Comparison of ENCODE assay signal across 32 mouse cellular contexts in genomic region chr2:56662306-56662956, GRCm38 (mm10).
A peak's percentile ranks its signal among the peaks of the same experiment; 100 is the strongest.
DNase-seq lines count a peak whose midpoint lies in the region; ATAC-seq and TF ChIP-seq lines count a peak whose summit lies in the region.
"Had no signal": no experiment of that assay in that cellular context is flagged by ENCODE, and none has a peak within 500 bp of the region (broad histone marks: within the 10 kb centered on the region; RNA-seq: fewer than 3 reads in every experiment).

No protein-coding gene starts in this region.

- H3K9me3 ChIP-seq in hindbrain, embryonic 12.5 days (replicated peaks) = no peaks in the 10 kb centered on the region
- H3K9me3 ChIP-seq in hindbrain, embryonic 13.5 days = no peaks in the 10 kb centered on the region
- H3K9me3 ChIP-seq in forebrain, embryonic 15.5 days = no peaks in the 10 kb centered on the region
- H3K9me3 ChIP-seq in midbrain, embryonic 14.5 days (ENCODE audit: control insufficient read depth, low read length) = no peaks in the 10 kb centered on the region
- H3K9me3 ChIP-seq: embryonic facial prominence, embryonic 10.5 days; embryonic facial prominence, embryonic 15.5 days; G1E; heart, embryonic 13.5 days; hindbrain, embryonic 15.5 days; intestine, embryonic 15.5 days; limb, embryonic 12.5 days; megakaryocyte, embryonic 14.5 days; neural tube, embryonic 15.5 days had no signal

- TF ChIP-seq POLR2A in brain, embryonic 14.5 days (IDR thresholded peaks at IDR 0.05; ENCODE audit: borderline replicate concordance, extremely low read depth, insufficient read depth, insufficient read length, poor library complexity, severe bottlenecking) = no peak

- ATAC-seq in hindbrain, embryonic 12.5 days (ENCODE audit: low FRiP score) = peak; percentile 48; the same call in 1 of the 2 replicates
- ATAC-seq in hindbrain, embryonic 13.5 days (ENCODE audit: low FRiP score) = no peak
- ATAC-seq in forebrain, embryonic 15.5 days (replicated peaks) = peak; percentile 95
- no peak for ATAC-seq in midbrain, embryonic 14.5 days (ENCODE audit: low FRiP score, low TSS enrichment)
- ATAC-seq: intestine, embryonic 15.5 days; lung, postnatal 0 days had no signal

- intact Hi-C loops in heart, postnatal 36 days (cut with DNase I) = no loop called here

- no peaks in the 10 kb centered on the region for H3K27me3 ChIP-seq in hindbrain, embryonic 12.5 days
- no peaks in the 10 kb centered on the region for H3K27me3 ChIP-seq in hindbrain, embryonic 13.5 days
- no peaks in the 10 kb centered on the region for H3K27me3 ChIP-seq in forebrain, embryonic 15.5 days
- H3K27me3 ChIP-seq in midbrain, embryonic 14.5 days (ENCODE audit: control insufficient read depth, insufficient read depth, low read length) = no peaks in the 10 kb centered on the region
- H3K27me3 ChIP-seq: embryonic facial prominence, embryonic 15.5 days; heart, embryonic 13.5 days; hindbrain, embryonic 15.5 days; intestine, embryonic 15.5 days; limb, embryonic 12.5 days; megakaryocyte, embryonic 14.5 days; neural tube, embryonic 15.5 days had no signal

- WGBS in hindbrain, embryonic 12.5 days = 74% methylated on average over 8 of the region's 8 CpGs
- 68% methylated on average over 8 of the region's 8 CpGs for WGBS in hindbrain, embryonic 13.5 days
- WGBS in forebrain, embryonic 15.5 days = 24% methylated on average over 8 of the region's 8 CpGs
- WGBS in midbrain, embryonic 14.5 days = 54% methylated on average over 8 of the region's 8 CpGs

- no peak overlapping the region for H3K4me3 ChIP-seq in hindbrain, embryonic 12.5 days
- no peak overlapping the region for H3K4me3 ChIP-seq in hindbrain, embryonic 13.5 days
- no peak overlapping the region for H3K4me3 ChIP-seq in forebrain, embryonic 15.5 days
- H3K4me3 ChIP-seq in midbrain, embryonic 14.5 days (replicated peaks; ENCODE audit: low read depth, low read length) = no peak overlapping the region
- H3K4me3 ChIP-seq: embryonic facial prominence, embryonic 10.5 days; embryonic facial prominence, embryonic 15.5 days; heart, embryonic 13.5 days; hindbrain, embryonic 15.5 days; intestine, embryonic 15.5 days; layer of hippocampus, adult 2 months; left cerebral cortex, adult 2 months; limb, embryonic 12.5 days; megakaryocyte, embryonic 14.5 days; neural tube, embryonic 15.5 days had no signal

- no peak overlapping the region for H3K9ac ChIP-seq in hindbrain, embryonic 12.5 days
- H3K9ac ChIP-seq in hindbrain, embryonic 13.5 days = no peak overlapping the region
- H3K9ac ChIP-seq in forebrain, embryonic 15.5 days (replicated peaks) = no peak overlapping the region
- no peak overlapping the region for H3K9ac ChIP-seq in midbrain, embryonic 14.5 days (replicated peaks; ENCODE audit: low read length)
- H3K9ac ChIP-seq: embryonic facial prominence, embryonic 15.5 days; heart, embryonic 13.5 days; hindbrain, embryonic 15.5 days; intestine, embryonic 15.5 days; limb, embryonic 12.5 days; neural tube, embryonic 15.5 days had no signal

- peak; percentile 92 for DNase-seq in brain, embryonic 14.5 days (ENCODE audit: low read depth)
- peak; percentile 33 for DNase-seq in midbrain, embryonic 14.5 days
- DNase-seq in heart, adult 9 months (ENCODE audit: low spot score in 2 of 2) = no peak
- no peak for DNase-seq in heart, postnatal 36 days
- DNase-seq: adrenal gland, adult 8-10 months; cerebellum, adult 11 months; cerebellum, adult 9-11 months; gastrocnemius, postnatal 36 days; heart, adult 18-20 months; heart, postnatal 10 days; kidney, adult 2 months; kidney, postnatal 36 days; lung, postnatal 4 days; retina, postnatal 1 day; right cerebral cortex, postnatal 14 days; thymus, postnatal 4 days had no signal

- H3K4me1 ChIP-seq in hindbrain, embryonic 12.5 days = no peaks in the 10 kb centered on the region
- H3K4me1 ChIP-seq in hindbrain, embryonic 13.5 days (replicated peaks) = no peaks in the 10 kb centered on the region
- H3K4me1 ChIP-seq in forebrain, embryonic 15.5 days = peaks cover 8% of the 10 kb centered on the region
- H3K4me1 ChIP-seq in midbrain, embryonic 14.5 days (ENCODE audit: control insufficient read depth, insufficient read depth, low read length) = no peaks in the 10 kb centered on the region
- H3K4me1 ChIP-seq: embryonic facial prominence, embryonic 10.5 days; embryonic facial prominence, embryonic 15.5 days; heart, embryonic 13.5 days; hindbrain, embryonic 15.5 days; intestine, embryonic 15.5 days; limb, embryonic 12.5 days; megakaryocyte, embryonic 14.5 days; neural tube, embryonic 15.5 days had no signal

- H3K4me2 ChIP-seq in hindbrain, embryonic 12.5 days (replicated peaks) = no peak overlapping the region
- H3K4me2 ChIP-seq in hindbrain, embryonic 13.5 days = no peak overlapping the region
- no peak overlapping the region for H3K4me2 ChIP-seq in forebrain, embryonic 15.5 days (replicated peaks)
- H3K4me2 ChIP-seq in midbrain, embryonic 14.5 days (ENCODE audit: low read length) = no peak overlapping the region
- H3K4me2 ChIP-seq: embryonic facial prominence, embryonic 15.5 days; heart, embryonic 13.5 days; hindbrain, embryonic 15.5 days; intestine, embryonic 15.5 days; limb, embryonic 12.5 days; liver, embryonic 11.5 days; neural tube, embryonic 15.5 days had no signal

- no peak for TF ChIP-seq CTCF in brain, embryonic 14.5 days (IDR thresholded peaks at IDR 0.05; ENCODE audit: borderline replicate concordance, extremely low read depth, insufficient read depth, insufficient read length)

- H3K27ac ChIP-seq in hindbrain, embryonic 12.5 days = no peak overlapping the region
- H3K27ac ChIP-seq in hindbrain, embryonic 13.5 days = no peak overlapping the region
- no peak overlapping the region for H3K27ac ChIP-seq in forebrain, embryonic 15.5 days (replicated peaks)
- H3K27ac ChIP-seq in midbrain, embryonic 14.5 days (replicated peaks; ENCODE audit: low read depth, low read length) = no peak overlapping the region
- H3K27ac ChIP-seq: embryonic facial prominence, embryonic 10.5 days; embryonic facial prominence, embryonic 15.5 days; heart, embryonic 13.5 days; hindbrain, embryonic 15.5 days; intestine, embryonic 15.5 days; layer of hippocampus, adult 2 months; left cerebral cortex, adult 2 months; limb, embryonic 12.5 days; neural tube, embryonic 15.5 days had no signal

- no peaks in the 10 kb centered on the region for H3K36me3 ChIP-seq in hindbrain, embryonic 12.5 days
- H3K36me3 ChIP-seq in hindbrain, embryonic 13.5 days = no peaks in the 10 kb centered on the region
- H3K36me3 ChIP-seq in forebrain, embryonic 15.5 days = no peaks in the 10 kb centered on the region
- no peaks in the 10 kb centered on the region for H3K36me3 ChIP-seq in midbrain, embryonic 14.5 days (ENCODE audit: control insufficient read depth, insufficient read depth, low read length)
- H3K36me3 ChIP-seq: embryonic facial prominence, embryonic 10.5 days; embryonic facial prominence, embryonic 15.5 days; G1E; heart, embryonic 13.5 days; hindbrain, embryonic 15.5 days; intestine, embryonic 15.5 days; limb, embryonic 12.5 days; neural tube, embryonic 15.5 days had no signal

Comparison
In these comparisons a context has a peak if more than half of its experiments do, and no peak if none do; other contexts are left out.
1. ATAC-seq: peak in hindbrain, embryonic 12.5 days (single experiment) and forebrain, embryonic 15.5 days (single experiment); none in hindbrain, embryonic 13.5 days (single experiment) and midbrain, embryonic 14.5 days (single experiment).
2. DNase-seq: peak in brain, embryonic 14.5 days (single experiment) and midbrain, embryonic 14.5 days (single experiment); none in heart, adult 9 months (0 of 2) and heart, postnatal 36 days (0 of 2).